Mouse (Mus musculus): ENCODE measurements around the gene Gm45837. TPM values are rescaled to one million over a fixed set of nuclear protein-coding genes. Genes with fewer than 3 reads are reported as not detected.
"Not testable (repeated sequence)": the region's sequence is repeated elsewhere in the genome, so short reads cannot be mapped to it uniquely, and the experiment has no call there.

The Gm45837 gene
- total RNA-seq, 2 experiments from 2014 or later: not detected

DNA sequence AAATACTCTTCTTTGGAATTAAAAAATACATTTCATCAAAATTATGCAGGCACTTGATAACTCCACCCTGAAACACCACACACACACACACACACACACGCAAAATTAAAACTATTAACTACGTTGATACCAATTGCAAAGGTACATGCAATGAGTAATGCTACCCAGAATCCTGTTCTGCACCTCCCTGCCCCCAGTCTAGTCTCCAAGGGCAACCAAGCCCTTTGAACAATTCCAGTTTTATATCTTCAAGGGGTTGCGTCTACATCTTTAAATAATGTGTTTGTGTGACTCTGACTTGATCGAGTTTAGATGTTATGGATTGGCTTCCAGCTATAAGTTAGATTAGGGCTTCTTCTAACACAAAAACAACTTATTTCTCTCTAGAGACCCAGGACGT is 124.8 kb downstream of the Gm45837 start:
- no peak for DNase-seq (ENCODE audit: low spot score)
- intact Hi-C loops (cut with DNase I): no loop called here

DNA sequence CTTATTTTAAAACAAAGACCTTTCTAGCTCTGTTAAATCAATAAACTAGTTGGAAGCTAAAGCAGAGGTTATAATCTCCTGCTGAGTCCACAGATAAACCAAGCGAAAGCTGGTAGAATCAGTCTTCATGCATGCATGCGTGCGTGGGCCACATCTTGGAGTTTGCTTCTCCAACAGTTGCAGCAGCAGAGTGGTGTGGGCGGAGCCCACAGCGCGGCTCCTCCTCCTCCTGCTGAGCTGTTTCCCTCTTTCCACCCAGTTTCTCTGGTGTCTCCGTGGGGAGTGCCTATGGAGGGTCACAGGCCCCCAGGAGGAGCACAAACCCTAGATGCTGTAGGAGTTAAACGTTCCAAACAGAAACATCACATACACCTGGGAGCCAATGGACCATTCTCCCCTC is 126.9 kb downstream of the Gm45837 start:
- intact Hi-C loops (cut with DNase I): no loop called here
- no peak for DNase-seq (ENCODE audit: low spot score)

DNA sequence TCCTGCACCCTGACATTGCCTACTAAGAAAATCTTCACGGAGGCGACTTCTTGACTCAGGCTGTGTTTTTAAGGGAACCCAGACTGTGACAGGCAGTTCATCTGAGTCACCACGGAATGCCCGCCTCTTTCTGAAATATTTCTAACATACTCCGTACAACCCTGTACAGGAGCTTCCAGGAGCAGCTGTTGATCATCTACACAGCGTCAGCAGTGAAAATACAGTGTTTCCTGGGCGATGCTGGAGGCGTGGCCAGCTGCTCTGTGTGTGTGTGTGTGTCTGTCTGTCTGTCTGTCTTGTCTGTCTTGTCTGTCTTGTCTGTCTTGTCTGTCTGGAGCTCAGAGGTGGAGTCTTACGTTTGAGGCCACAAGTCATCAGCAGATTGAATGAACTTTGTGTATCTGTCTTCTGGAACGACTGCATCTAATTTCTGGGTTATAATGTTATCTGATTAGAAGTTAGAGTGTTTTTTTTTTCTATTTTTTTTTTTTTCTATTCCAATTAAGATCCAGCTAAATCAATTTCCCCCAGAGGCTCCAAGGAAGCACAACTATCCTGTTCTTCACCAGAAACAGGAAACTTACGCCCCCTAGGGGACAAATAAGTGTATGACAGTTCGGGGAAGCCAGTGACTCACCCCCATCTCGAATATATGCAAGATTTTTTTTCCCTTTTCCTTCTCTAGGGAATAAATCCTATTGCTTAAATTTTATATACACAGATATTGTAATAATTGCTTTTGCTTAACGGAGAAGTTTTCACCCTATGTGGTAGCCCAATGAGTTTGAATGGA is 127.7 kb downstream of the Gm45837 start:
- no peak for DNase-seq (ENCODE audit: low spot score)
- intact Hi-C loops (cut with DNase I): loop anchor here (1.0 kb wide), 1 partner anchor 88 kb away; no protein-coding TSS in a partner anchor

DNA sequence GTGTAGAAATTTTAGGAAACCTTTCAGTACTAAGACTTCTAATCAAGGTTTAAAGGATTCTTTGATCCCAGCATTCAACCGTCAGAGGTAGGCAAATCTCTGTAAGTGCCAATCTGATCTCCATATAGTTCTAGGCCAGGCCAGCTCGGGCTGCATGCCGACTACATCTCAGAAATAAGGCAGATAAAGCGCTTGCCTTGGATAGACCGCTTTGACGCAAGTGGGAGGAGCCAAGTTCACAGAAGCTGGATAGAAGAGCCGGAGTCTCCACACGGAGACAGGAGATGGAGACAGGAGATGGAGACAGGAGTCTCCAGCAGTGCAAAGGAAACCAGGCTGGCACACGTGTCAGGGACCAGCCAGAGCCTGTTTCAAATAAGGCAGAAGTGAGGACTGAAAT is 129.1 kb downstream of the Gm45837 start:
- no peak for DNase-seq (ENCODE audit: low spot score)
- intact Hi-C loops (cut with DNase I): loop anchor here (2.0 to 5.0 kb wide), 2 partner anchors 37 to 112 kb away; no protein-coding TSS in a partner anchor

DNA sequence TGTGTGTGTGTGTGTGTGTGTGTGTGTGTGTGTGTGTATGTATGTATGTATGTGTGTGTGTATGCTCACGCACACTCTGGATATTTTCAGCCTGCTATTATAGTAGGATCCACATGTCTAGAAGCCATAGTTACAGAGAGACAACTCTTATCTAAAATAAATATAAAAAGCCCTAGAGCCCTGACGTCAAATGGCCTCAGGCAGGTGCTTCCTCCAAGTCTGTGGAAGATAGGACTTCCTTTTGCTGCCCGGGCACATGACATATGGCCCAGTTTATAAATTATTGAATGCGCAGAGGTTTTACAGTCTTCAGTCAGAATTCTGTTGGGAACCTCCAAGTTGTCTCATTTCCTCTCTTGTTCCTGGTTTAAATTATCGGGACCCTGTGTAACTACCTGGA is 130.0 kb downstream of the Gm45837 start:
- intact Hi-C loops (cut with DNase I): loop anchor here (2.0 to 5.0 kb wide), 2 partner anchors 38 to 113 kb away; no protein-coding TSS in a partner anchor
- no peak for DNase-seq (ENCODE audit: low spot score)

DNA sequence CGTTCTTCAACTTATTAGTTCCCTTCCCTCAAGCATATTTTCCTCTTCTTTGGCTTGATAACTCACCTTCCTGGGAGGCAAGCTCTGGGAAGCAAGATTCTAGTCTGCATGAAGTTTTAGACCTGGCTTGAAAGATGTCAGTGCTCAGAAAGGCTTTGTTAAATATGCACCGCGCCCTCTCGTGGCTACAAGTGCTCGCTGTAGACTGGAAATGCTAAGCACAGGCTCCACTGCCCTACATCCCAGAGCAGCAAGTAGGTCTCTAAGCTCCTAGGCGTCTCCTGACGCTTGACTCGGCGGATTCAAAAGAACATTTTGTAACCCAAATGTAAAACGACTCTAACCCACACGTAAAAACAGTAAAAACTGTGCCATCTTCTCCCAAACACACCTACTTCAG is 130.4 kb downstream of the Gm45837 start:
- intact Hi-C loops (cut with DNase I): loop anchor here (2.0 to 5.0 kb wide), 2 partner anchors 38 to 114 kb away; no protein-coding TSS in a partner anchor
- no peak for DNase-seq (ENCODE audit: low spot score)

DNA sequence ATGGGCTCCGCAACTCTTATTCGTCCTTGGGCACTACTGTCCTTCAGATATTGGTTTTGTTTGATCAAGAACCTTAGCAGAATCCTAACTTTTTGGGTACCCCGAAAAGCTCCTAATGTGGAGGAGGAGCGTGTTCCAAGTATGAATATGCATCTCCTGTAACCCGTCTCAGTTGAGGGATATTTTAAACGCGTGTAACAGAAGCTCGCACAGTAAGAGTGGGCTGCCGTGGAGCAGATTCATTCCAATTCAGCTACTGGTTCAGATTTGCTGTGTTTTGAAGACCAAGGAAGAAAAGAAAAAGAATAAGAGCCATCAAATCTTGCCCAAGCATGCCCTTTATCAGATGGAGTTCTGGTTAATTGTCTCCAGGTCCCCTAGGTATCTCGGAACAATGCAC is 131.0 kb downstream of the Gm45837 start:
- no peak for DNase-seq (ENCODE audit: low spot score)
- intact Hi-C loops (cut with DNase I): loop anchor here (2.0 to 5.0 kb wide), 2 partner anchors 39 to 114 kb away; no protein-coding TSS in a partner anchor

DNA sequence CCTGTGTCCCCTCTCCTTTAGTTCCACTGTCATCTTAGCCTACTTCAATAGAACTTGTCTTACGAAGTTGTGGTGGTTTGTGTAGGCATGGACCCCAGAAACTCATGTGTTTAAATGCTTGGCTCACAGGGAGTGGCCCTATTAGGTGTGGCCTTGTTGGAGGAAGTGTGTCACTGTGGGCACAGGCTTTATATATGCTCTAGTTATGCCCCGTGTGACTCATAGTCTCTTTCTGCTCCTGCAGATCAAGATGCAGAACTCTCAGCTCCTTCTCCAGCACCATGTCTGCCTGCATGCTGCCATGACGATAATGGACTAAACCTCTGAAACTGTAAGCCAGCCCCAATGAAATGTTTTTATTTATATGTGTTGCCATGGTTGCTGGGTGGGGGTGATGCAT is 137.0 kb downstream of the Gm45837 start:
- intact Hi-C loops (cut with DNase I): no loop called here
- DNase-seq (ENCODE audit: low spot score): no peak

DNA sequence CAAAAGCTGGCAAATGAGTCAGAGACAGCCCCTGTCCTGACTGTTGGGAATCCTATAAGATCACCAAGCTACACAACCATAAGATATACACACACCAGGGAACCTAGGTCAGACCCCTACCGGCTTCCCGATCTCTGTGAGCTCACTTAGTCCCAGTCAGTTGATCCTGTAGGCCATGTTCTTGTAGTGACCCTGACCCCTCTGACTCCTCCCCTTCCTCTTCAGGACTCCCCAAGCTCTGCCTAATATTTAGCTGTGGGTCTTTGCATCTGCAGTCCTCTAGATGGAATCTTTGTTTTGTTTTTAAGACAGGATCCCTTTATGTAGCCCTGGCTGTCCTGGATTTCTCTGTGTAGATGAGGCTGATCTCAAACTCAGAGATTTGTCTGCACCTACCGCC is 138.6 kb downstream of the Gm45837 start:
- intact Hi-C loops (cut with DNase I): no loop called here
- DNase-seq (ENCODE audit: low spot score): no peak

DNA sequence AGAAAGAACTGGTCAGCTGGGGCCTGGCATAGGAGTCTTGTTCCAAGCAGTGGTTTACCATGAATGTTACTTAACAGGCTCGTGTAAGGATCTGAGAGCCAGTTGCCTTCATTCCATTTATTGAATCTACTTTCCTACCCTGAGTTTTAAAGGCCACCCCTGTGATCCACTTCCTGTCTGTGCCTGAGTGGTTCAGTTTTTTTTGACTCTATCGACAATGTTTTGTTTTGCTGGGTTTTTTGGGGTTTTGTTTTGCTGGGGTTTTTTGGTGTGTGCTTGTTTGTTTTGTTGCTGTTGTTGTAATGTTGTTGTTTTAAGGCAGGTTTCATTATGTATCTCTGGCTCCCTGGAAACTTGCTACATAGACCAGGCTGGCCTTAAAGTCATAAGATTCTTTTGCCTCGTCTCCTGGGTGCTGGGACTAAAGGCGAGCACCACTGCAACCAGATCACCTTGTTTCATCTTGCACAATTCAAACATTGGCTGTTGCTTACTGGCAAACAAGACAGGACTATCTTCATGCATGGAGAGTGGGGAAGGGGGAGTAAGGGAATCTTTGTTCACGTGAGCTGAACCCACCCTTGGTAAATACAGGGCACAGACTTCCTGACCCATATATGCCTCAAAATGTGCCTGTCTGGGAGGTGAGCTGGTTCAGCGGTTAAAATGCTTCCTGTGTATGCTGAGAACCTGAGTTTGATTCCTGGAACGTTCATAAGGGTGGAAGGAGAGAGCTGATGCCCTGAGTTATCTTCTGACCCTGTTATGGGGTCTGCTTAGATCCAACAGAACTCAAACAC is 140.2 kb downstream of the Gm45837 start:
- DNase-seq (ENCODE audit: low spot score): no peak
- intact Hi-C loops (cut with DNase I): no loop called here

DNA sequence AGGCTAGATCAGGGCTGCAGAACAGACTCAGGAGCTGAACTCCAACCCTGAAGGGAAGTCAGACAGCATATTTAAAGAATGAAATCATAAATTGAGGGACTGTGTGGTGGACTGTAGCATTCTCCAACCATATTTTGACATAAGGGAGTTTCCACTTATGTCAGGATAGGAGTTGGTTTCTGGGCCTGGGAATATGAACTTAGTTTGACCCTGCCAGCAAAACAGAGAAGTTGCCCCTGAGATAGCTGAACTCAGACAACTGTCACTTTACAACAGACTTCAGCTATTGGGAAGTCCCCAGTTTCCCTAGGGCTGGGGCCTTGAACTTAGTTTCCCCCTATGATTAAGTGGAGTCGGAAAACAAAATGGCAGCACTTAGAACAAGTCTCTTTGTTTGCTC is 140.8 kb downstream of the Gm45837 start:
- intact Hi-C loops (cut with DNase I): no loop called here
- DNase-seq (ENCODE audit: low spot score): no peak

DNA sequence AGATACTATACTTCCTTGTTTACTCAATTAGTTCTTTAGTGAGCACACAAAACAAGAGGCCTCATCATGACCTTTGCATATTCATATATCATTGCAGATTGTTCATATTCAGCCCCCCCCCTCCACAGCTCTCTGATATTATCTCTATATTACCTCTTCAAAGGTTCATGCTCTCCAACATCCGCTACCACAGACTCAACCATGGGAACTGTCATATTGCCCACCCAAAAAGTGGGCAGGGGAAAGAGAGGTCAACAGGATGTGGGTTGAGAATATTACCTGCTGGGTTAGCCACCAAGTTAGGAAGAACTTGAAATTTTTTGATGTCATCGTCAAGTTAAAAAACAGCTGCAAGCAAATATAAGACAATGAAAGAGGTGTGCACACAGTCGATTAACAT is 144.8 kb downstream of the Gm45837 start:
- intact Hi-C loops (cut with DNase I); DNase-seq (ENCODE audit: low spot score): not testable (repeated sequence)

DNA sequence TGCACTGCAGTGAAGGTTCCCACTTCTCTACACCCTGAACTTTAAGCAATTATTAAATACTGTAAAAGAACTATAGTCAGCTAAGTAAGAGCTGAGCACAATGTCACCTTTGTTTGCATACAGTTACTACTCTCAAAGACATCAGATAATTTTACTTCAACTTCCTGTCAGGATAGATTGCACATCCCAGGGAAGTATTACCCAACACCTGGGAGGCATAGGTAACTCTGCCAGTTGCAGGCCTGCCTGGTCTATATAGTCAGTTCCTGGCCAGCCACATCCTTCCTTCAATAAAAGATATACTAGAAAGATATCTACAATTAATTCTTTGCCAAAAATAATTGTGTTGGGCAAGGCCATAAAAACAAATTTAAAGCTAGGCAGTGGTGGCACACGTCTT is 146.7 kb downstream of the Gm45837 start:
- intact Hi-C loops (cut with DNase I): no loop called here
- no peak for DNase-seq (ENCODE audit: low spot score)

DNA sequence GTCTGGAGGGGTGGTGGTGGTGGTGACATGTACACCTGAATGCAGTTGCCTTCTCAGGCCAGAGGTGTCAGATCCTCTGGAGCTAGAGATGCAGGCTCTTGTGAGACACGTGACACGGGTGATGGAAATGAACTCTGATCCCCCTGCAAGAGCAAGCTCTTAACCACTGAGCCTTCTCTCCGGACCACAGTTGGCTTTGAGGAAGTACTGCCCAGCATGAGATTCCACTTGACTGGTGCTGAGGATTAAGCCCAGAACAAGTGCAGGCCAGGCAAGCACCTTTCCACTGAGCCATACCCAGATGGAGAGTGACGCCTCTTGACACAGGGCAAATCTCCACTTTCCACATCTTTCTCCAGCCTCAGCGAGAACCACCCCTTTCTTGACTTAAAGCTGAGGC is 148.7 kb downstream of the Gm45837 start:
- intact Hi-C loops (cut with DNase I); DNase-seq (ENCODE audit: low spot score): not testable (repeated sequence)

Small RNAs within 50 kb of the gene (microRNA-seq; reads per million reads assigned to microRNA genes)
- 65,301 reads per million, percentile 99 among the genes with 10 or more reads in this experiment for gene Mir139

Other genes starting within 250 kb of the Gm45837 start
- 10 to 100 TPM; 11.4 to 12.6 TPM for gene Atg16l2, start 108.6 kb upstream of the Gm45837 start, total RNA-seq (2021)
- gene Stard10, start 93.8 kb upstream of the Gm45837 start, total RNA-seq (2021): 10 to 100 TPM; 57.4 to 65.4 TPM
- gene Arap1, start 62.8 kb upstream of the Gm45837 start, total RNA-seq (2021): 10 to 100 TPM; 31.6 to 35.9 TPM
- 10 to 100 TPM; 63.6 to 65.9 TPM for gene Pde2a, start 10.8 kb downstream of the Gm45837 start, total RNA-seq (2021)
- not detected for gene Art2b, start 174.7 kb downstream of the Gm45837 start, total RNA-seq (2021)

Measured in heart, postnatal 25 days (tissue).